In the genomic region with DNA sequence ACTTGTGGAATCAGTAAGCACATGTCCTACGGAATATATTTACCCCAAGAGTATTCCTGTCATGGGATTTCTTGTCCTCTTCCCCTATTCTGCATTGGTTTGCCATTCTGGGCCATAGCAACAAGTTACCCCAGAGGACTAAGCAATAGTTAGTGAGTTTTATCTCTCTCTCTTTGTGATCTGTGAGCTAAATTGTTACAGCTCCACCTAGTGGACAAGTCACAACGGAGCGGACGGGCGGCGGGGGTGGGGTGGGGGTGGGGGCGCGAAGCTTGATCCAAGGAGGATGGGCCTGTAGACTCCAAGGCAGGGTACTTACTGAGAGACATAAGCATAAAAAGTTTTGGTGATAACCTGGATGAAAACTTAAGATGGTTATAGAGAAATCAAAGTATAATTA, we compare ENCODE assay signal across 9 mouse cellular contexts.
DNase-seq lines count a peak whose midpoint lies in the region; ATAC-seq and TF ChIP-seq lines count a peak whose summit lies in the region.
"Had no signal": no experiment of that assay in that cellular context is flagged by ENCODE, and none has a peak within 500 bp of the region (broad histone marks: within the 10 kb centered on the region; RNA-seq: fewer than 3 reads in every experiment).

No protein-coding gene starts in this region.

- H3K79me2 ChIP-seq in heart, adult 2 months (replicated peaks; ENCODE audit: control insufficient read depth, insufficient read depth, low read length) = no peaks in the 10 kb centered on the region

- no peaks in the 10 kb centered on the region for H3K4me1 ChIP-seq in heart, adult 2 months (ENCODE audit: control insufficient read depth, insufficient read depth, low read length)
- H3K4me1 ChIP-seq in heart, embryonic 11.5 days (ENCODE audit: control insufficient read depth, insufficient read depth, low read length) = no peaks in the 10 kb centered on the region
- H3K4me1 ChIP-seq in midbrain, embryonic 11.5 days (ENCODE audit: control insufficient read depth, insufficient read depth, low read length) = no peaks in the 10 kb centered on the region
- no peaks in the 10 kb centered on the region for H3K4me1 ChIP-seq in midbrain, embryonic 15.5 days
- H3K4me1 ChIP-seq in heart, embryonic 10.5 days = no peaks in the 10 kb centered on the region

- ATAC-seq in heart, embryonic 11.5 days (replicated peaks; ENCODE audit: insufficient number of reproducible peaks, low FRiP score, low TSS enrichment) = no peak
- peak; percentile 70 for ATAC-seq in midbrain, embryonic 11.5 days (ENCODE audit: low FRiP score)
- no peak for ATAC-seq in midbrain, embryonic 15.5 days (replicated peaks)

- DNase-seq in heart, adult 2 months = no peak
- DNase-seq in midbrain, embryonic 11.5 days (ENCODE audit: low spot score, missing footprints) = no peak
- DNase-seq in forelimb bud, embryonic 11.5 days (ENCODE audit: low read depth, low spot score) = peak; percentile 35
- peak; percentile 49 for DNase-seq in retina, postnatal 1 day
- DNase-seq in layer of hippocampus, adult 11-12 months (ENCODE audit: low spot score) = no peak
- no peak for DNase-seq in heart, embryonic 10.5 days (ENCODE audit: low spot score)

- H3K27me3 ChIP-seq in heart, adult 2 months (ENCODE audit: control insufficient read depth, insufficient read depth, low read length) = no peaks in the 10 kb centered on the region
- no peaks in the 10 kb centered on the region for H3K27me3 ChIP-seq in heart, embryonic 11.5 days (ENCODE audit: control insufficient read depth, insufficient read depth, low read length)
- no peaks in the 10 kb centered on the region for H3K27me3 ChIP-seq in midbrain, embryonic 11.5 days (ENCODE audit: control insufficient read depth, insufficient read depth, low read length)
- H3K27me3 ChIP-seq in midbrain, embryonic 15.5 days (replicated peaks) = no peaks in the 10 kb centered on the region
- H3K27me3 ChIP-seq in heart, embryonic 10.5 days (ENCODE audit: insufficient read depth, poor library complexity, severe bottlenecking) = no peaks in the 10 kb centered on the region

- H3K4me2 ChIP-seq in heart, embryonic 11.5 days = no peak overlapping the region
- no peak overlapping the region for H3K4me2 ChIP-seq in midbrain, embryonic 11.5 days
- no peak overlapping the region for H3K4me2 ChIP-seq in midbrain, embryonic 15.5 days

- no peaks in the 10 kb centered on the region for H3K9me3 ChIP-seq in heart, embryonic 11.5 days (replicated peaks; ENCODE audit: control insufficient read depth, low read length)
- no peaks in the 10 kb centered on the region for H3K9me3 ChIP-seq in midbrain, embryonic 11.5 days (ENCODE audit: control insufficient read depth, low read length)
- H3K9me3 ChIP-seq in midbrain, embryonic 15.5 days = no peaks in the 10 kb centered on the region
- H3K9me3 ChIP-seq in heart, embryonic 10.5 days = no peaks in the 10 kb centered on the region
- H3K9me3 ChIP-seq: G1E had no signal

- TF ChIP-seq EP300 in heart, adult 2 months (IDR thresholded peaks at IDR 0.05; ENCODE audit: insufficient read depth, low read depth, low read length) = no peak

- intact Hi-C loops in heart, adult 2 months (cut with DNase I) = no loop called here

- no peak overlapping the region for H3K4me3 ChIP-seq in heart, adult 2 months
- no peak overlapping the region for H3K4me3 ChIP-seq in heart, embryonic 11.5 days (ENCODE audit: low read depth, low read length)
- no peak overlapping the region for H3K4me3 ChIP-seq in midbrain, embryonic 11.5 days (ENCODE audit: low read depth, low read length)
- H3K4me3 ChIP-seq in midbrain, embryonic 15.5 days = no peak overlapping the region
- H3K4me3 ChIP-seq in heart, embryonic 10.5 days = no peak overlapping the region

- 12% methylated on average over 8 of the region's 8 CpGs for WGBS in heart, adult 2 months
- 5% methylated on average over 8 of the region's 8 CpGs for WGBS in heart, embryonic 11.5 days (ENCODE audit: insufficient replicate concordance)
- 9% methylated on average over 8 of the region's 8 CpGs for WGBS in midbrain, embryonic 11.5 days
- whole genome bisulfite sequencing in midbrain, embryonic 15.5 days = 9% methylated on average over 8 of the region's 8 CpGs
- WGBS in heart, embryonic 10.5 days = 12% methylated on average over 8 of the region's 8 CpGs

- no peaks in the 10 kb centered on the region for H3K36me3 ChIP-seq in heart, adult 2 months (ENCODE audit: control insufficient read depth, insufficient read depth, low read length)
- no peaks in the 10 kb centered on the region for H3K36me3 ChIP-seq in heart, embryonic 11.5 days (ENCODE audit: control insufficient read depth, insufficient read depth, low read length)
- no peaks in the 10 kb centered on the region for H3K36me3 ChIP-seq in midbrain, embryonic 11.5 days (ENCODE audit: control insufficient read depth, insufficient read depth, low read length)
- no peaks in the 10 kb centered on the region for H3K36me3 ChIP-seq in midbrain, embryonic 15.5 days (replicated peaks)
- H3K36me3 ChIP-seq in heart, embryonic 10.5 days = no peaks in the 10 kb centered on the region
- H3K36me3 ChIP-seq: G1E had no signal

- H3K9ac ChIP-seq in heart, adult 2 months (ENCODE audit: low read depth, low read length) = no peak overlapping the region
- no peak overlapping the region for H3K9ac ChIP-seq in heart, embryonic 11.5 days (ENCODE audit: low read depth, low read length)
- no peak overlapping the region for H3K9ac ChIP-seq in midbrain, embryonic 11.5 days (ENCODE audit: low read length)
- H3K9ac ChIP-seq in midbrain, embryonic 15.5 days = no peak overlapping the region

- peak; percentile 38 for TF ChIP-seq CTCF in heart, adult 2 months (IDR thresholded peaks at IDR 0.05)

- H3K27ac ChIP-seq in heart, adult 2 months = no peak overlapping the region
- H3K27ac ChIP-seq in heart, embryonic 11.5 days (ENCODE audit: low read depth, low read length) = no peak overlapping the region
- H3K27ac ChIP-seq in midbrain, embryonic 11.5 days (ENCODE audit: low read depth, low read length) = no peak overlapping the region
- H3K27ac ChIP-seq in midbrain, embryonic 15.5 days = no peak overlapping the region
- no peak overlapping the region for H3K27ac ChIP-seq in heart, embryonic 10.5 days

- TF ChIP-seq POLR2A in heart, adult 2 months (IDR thresholded peaks at IDR 0.05; ENCODE audit: insufficient read depth, low read depth, low read length) = no peak

Comparison
In these comparisons a context has a peak if more than half of its experiments do, and no peak if none do; other contexts are left out.
1. DNase-seq: peak in forelimb bud, embryonic 11.5 days (single experiment) and retina, postnatal 1 day (single experiment); none in heart, adult 2 months (0 of 2), midbrain, embryonic 11.5 days (single experiment), layer of hippocampus, adult 11-12 months (single experiment) and heart, embryonic 10.5 days (single experiment).